Mouse (Mus musculus) kidney, postnatal 10 days (tissue): ENCODE results near the gene B230104I21Rik.

Experiments
- DNase-seq: peaks from one replicate; pipeline ENCODE4 v3.0.0; 2021; ENCODE audit warnings: mixed read lengths

B230104I21Rik gene

GRCm38 (mm10) chr4:154335761-154336160 lies at the start of gene B230104I21Rik:
Gene B230104I21Rik, plus strand, starts transcription at chr4:154336127.
- no peak for DNase-seq

GRCm38 (mm10) chr4:154293735-154294201 lies 42.2 kb upstream of the B230104I21Rik start:
- peak; percentile 29 for DNase-seq

- DNase-seq = peak; percentile 77
These were observed 41.6 kb upstream of the B230104I21Rik start for GRCm38 (mm10) chr4:154294262-154294731.

- peak; percentile 70 for DNase-seq
These were observed 38.2 kb upstream of the B230104I21Rik start for GRCm38 (mm10) chr4:154297761-154298160.

- DNase-seq = peak; percentile 82
These were observed 36.2 kb upstream of the B230104I21Rik start for GRCm38 (mm10) chr4:154299541-154300271.

GRCm38 (mm10) chr4:154301466-154301881 lies 34.5 kb upstream of the B230104I21Rik start, which contains the start of gene Arhgef16:
Gene Arhgef16, minus strand, starts transcription at chr4:154301676.
- peak; percentile 69 for DNase-seq

GRCm38 (mm10) chr4:154309131-154309530 lies 26.8 kb upstream of the B230104I21Rik start:
- no peak for DNase-seq

GRCm38 (mm10) chr4:154310576-154311262 lies 25.2 kb upstream of the B230104I21Rik start:
- no peak for DNase-seq

GRCm38 (mm10) chr4:154312143-154312812 lies 23.6 kb upstream of the B230104I21Rik start:
- DNase-seq = no peak

GRCm38 (mm10) chr4:154312935-154313621 lies 22.8 kb upstream of the B230104I21Rik start:
- no peak for DNase-seq

- DNase-seq = no peak
These were observed 22.3 kb upstream of the B230104I21Rik start for GRCm38 (mm10) chr4:154313622-154313967.

- DNase-seq = no peak
These were observed 10.5 kb upstream of the B230104I21Rik start for GRCm38 (mm10) chr4:154325410-154325809.

GRCm38 (mm10) chr4:154328431-154328830 lies 7.5 kb upstream of the B230104I21Rik start:
- no peak for DNase-seq

GRCm38 (mm10) chr4:154328836-154329235 lies 7.1 kb upstream of the B230104I21Rik start:
- peak; percentile 83 for DNase-seq

GRCm38 (mm10) chr4:154330001-154330400 lies 5.9 kb upstream of the B230104I21Rik start:
- DNase-seq = no peak

GRCm38 (mm10) chr4:154331271-154331670 lies 4.7 kb upstream of the B230104I21Rik start:
- DNase-seq = peak; percentile 38

GRCm38 (mm10) chr4:154333300-154333699 lies 2.6 kb upstream of the B230104I21Rik start:
- DNase-seq = no peak

GRCm38 (mm10) chr4:154334699-154335402 lies 1.1 kb upstream of the B230104I21Rik start:
- peak; percentile 47 for DNase-seq

GRCm38 (mm10) chr4:154336650-154337049 lies 723 bp downstream of the B230104I21Rik start:
- DNase-seq = peak; percentile 70

- DNase-seq = peak; percentile 34
These were observed 11.0 kb downstream of the B230104I21Rik start for GRCm38 (mm10) chr4:154346731-154347522.

GRCm38 (mm10) chr4:154348197-154348786 lies 12.4 kb downstream of the B230104I21Rik start:
- DNase-seq = peak; percentile 79
